Mouse (Mus musculus): ENCODE results near the gene Cela2a. TPM values are rescaled to one million over a fixed set of nuclear protein-coding genes. Genes with fewer than 3 reads are reported as not detected.

Cela2a gene
- polyA plus RNA-seq, 1 experiment from 2014 or later: not detected

DNA sequence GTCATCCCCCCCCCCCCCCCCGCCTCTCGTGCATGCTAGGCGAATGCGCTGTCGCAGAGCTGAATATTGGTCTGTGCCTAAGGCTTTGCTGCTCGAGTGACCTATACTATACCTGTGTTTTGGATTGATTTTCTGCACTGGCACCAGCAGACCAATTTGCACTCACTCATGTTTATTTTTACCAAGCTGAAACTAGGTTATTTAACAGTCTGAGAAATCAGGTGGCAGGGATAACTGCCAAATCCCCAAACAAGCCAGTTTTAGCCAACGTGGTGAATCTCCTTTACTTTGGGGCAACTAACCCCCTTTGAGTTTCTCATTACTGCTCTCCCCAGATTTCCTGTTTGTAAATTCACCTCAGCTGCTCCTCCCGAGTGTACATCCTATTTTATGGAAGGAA is 34.0 kb downstream of the Cela2a start:
- Histone ChIP-seq H3K27ac (ENCODE audit: low read depth, low read length) (no peak overlapping the region), H3K9me3 (replicated peaks; ENCODE audit: control insufficient read depth, low read length) (no peaks in the 10 kb centered on the region), H3K4me2 (no peak overlapping the region), H3K4me3 (ENCODE audit: low read depth, low read length) (no peak overlapping the region), H3K9ac (ENCODE audit: low read depth, low read length) (no peak overlapping the region), H3K36me3 (ENCODE audit: control insufficient read depth, insufficient read depth, low read length) (peaks cover 3% of the 10 kb centered on the region; the same call in 1 of the 2 replicates), H3K27me3 (ENCODE audit: control insufficient read depth, insufficient read depth, low read length) (no peaks in the 10 kb centered on the region), H3K4me1 (ENCODE audit: control insufficient read depth, insufficient read depth, low read length) (peaks cover 14% of the 10 kb centered on the region)
- no peak for ATAC-seq (replicated peaks; ENCODE audit: insufficient number of reproducible peaks, low FRiP score, low TSS enrichment)
- WGBS (ENCODE audit: insufficient replicate concordance): 86% methylated on average over 8 of the region's 8 CpGs

GRCm38 (mm10) chr4:141791486-141791885 is 34.5 kb downstream of the Cela2a start:
- WGBS (ENCODE audit: insufficient replicate concordance): 84% methylated on average over 7 of the region's 7 CpGs
- no peak overlapping the region for H3K27ac ChIP-seq (ENCODE audit: low read depth, low read length)
- no peaks in the 10 kb centered on the region for H3K9me3 ChIP-seq (replicated peaks; ENCODE audit: control insufficient read depth, low read length)
- H3K4me3 ChIP-seq (ENCODE audit: low read depth, low read length): no peak overlapping the region
- no peak overlapping the region for H3K4me2 ChIP-seq
- peaks cover 14% of the 10 kb centered on the region for H3K4me1 ChIP-seq (ENCODE audit: control insufficient read depth, insufficient read depth, low read length)
- no peak for ATAC-seq (replicated peaks; ENCODE audit: insufficient number of reproducible peaks, low FRiP score, low TSS enrichment)
- peaks cover under 1% of the 10 kb centered on the region for H3K36me3 ChIP-seq (ENCODE audit: control insufficient read depth, insufficient read depth, low read length)
- no peaks in the 10 kb centered on the region for H3K27me3 ChIP-seq (ENCODE audit: control insufficient read depth, insufficient read depth, low read length)
- no peak overlapping the region for H3K9ac ChIP-seq (ENCODE audit: low read depth, low read length)

GRCm38 (mm10) chr4:141790524-141790990 is 35.4 kb downstream of the Cela2a start, which contains the start of gene Dnajc16:
TSS of gene Dnajc16 (minus strand) at chr4:141790931.
- H3K36me3 ChIP-seq (ENCODE audit: control insufficient read depth, insufficient read depth, low read length): peaks cover under 1% of the 10 kb centered on the region
- 0% methylated on average over 42 of the region's 42 CpGs for WGBS (ENCODE audit: insufficient replicate concordance)
- peak; percentile 83 for ATAC-seq (replicated peaks; ENCODE audit: insufficient number of reproducible peaks, low FRiP score, low TSS enrichment)
- peak within 1 kb of the TSS; percentile 80 for H3K27ac ChIP-seq (ENCODE audit: low read depth, low read length)
- no peaks in the 10 kb centered on the region for H3K27me3 ChIP-seq (ENCODE audit: control insufficient read depth, insufficient read depth, low read length)
- H3K4me2 ChIP-seq: peak within 1 kb of the TSS; percentile 75
- peaks cover 14% of the 10 kb centered on the region for H3K4me1 ChIP-seq (ENCODE audit: control insufficient read depth, insufficient read depth, low read length)
- H3K9me3 ChIP-seq (replicated peaks; ENCODE audit: control insufficient read depth, low read length): no peaks in the 10 kb centered on the region
- peak within 1 kb of the TSS; percentile 96 for H3K9ac ChIP-seq (ENCODE audit: low read depth, low read length)
- H3K4me3 ChIP-seq (ENCODE audit: low read depth, low read length): peak within 1 kb of the TSS; percentile 96

- H3K4me1 ChIP-seq (ENCODE audit: control insufficient read depth, insufficient read depth, low read length): peaks cover 6% of the 10 kb centered on the region
- H3K9ac ChIP-seq (ENCODE audit: low read depth, low read length): peak overlapping the region; percentile 96
- peak overlapping the region; percentile 96 for H3K4me3 ChIP-seq (ENCODE audit: low read depth, low read length)
- H3K36me3 ChIP-seq (ENCODE audit: control insufficient read depth, insufficient read depth, low read length): peaks cover 5% of the 10 kb centered on the region
- ATAC-seq (replicated peaks; ENCODE audit: insufficient number of reproducible peaks, low FRiP score, low TSS enrichment): no peak
- no peaks in the 10 kb centered on the region for H3K27me3 ChIP-seq (ENCODE audit: control insufficient read depth, insufficient read depth, low read length)
- H3K9me3 ChIP-seq (replicated peaks; ENCODE audit: control insufficient read depth, low read length): no peaks in the 10 kb centered on the region
- H3K4me2 ChIP-seq: peak overlapping the region; percentile 75
- WGBS (ENCODE audit: insufficient replicate concordance): 33% methylated on average over 3 of the region's 3 CpGs
- H3K27ac ChIP-seq (ENCODE audit: low read depth, low read length): peak overlapping the region; percentile 80; the same call in 1 of the 2 replicates
Observed at GRCm38 (mm10) chr4:141789564-141790218, 36.3 kb downstream of the Cela2a start.

- WGBS (ENCODE audit: insufficient replicate concordance): 88% methylated on average over 7 of the region's 7 CpGs
- Histone ChIP-seq H3K4me2 (no peak overlapping the region), H3K27ac (ENCODE audit: low read depth, low read length) (no peak overlapping the region), H3K9ac (ENCODE audit: low read depth, low read length) (no peak overlapping the region), H3K27me3 (ENCODE audit: control insufficient read depth, insufficient read depth, low read length) (no peaks in the 10 kb centered on the region), H3K36me3 (ENCODE audit: control insufficient read depth, insufficient read depth, low read length) (peaks cover 14% of the 10 kb centered on the region), H3K4me3 (ENCODE audit: low read depth, low read length) (no peak overlapping the region), H3K4me1 (ENCODE audit: control insufficient read depth, insufficient read depth, low read length) (peaks cover 6% of the 10 kb centered on the region; the same call in 1 of the 2 replicates), H3K9me3 (replicated peaks; ENCODE audit: control insufficient read depth, low read length) (no peaks in the 10 kb centered on the region)
- no peak for ATAC-seq (replicated peaks; ENCODE audit: insufficient number of reproducible peaks, low FRiP score, low TSS enrichment)
Observed at GRCm38 (mm10) chr4:141787462-141787861, 38.5 kb downstream of the Cela2a start.

GRCm38 (mm10) chr4:141787046-141787445 is 38.9 kb downstream of the Cela2a start:
- Histone ChIP-seq H3K27me3 (ENCODE audit: control insufficient read depth, insufficient read depth, low read length) (no peaks in the 10 kb centered on the region), H3K4me3 (ENCODE audit: low read depth, low read length) (no peak overlapping the region), H3K27ac (ENCODE audit: low read depth, low read length) (no peak overlapping the region), H3K36me3 (ENCODE audit: control insufficient read depth, insufficient read depth, low read length) (peaks cover 17% of the 10 kb centered on the region), H3K9ac (ENCODE audit: low read depth, low read length) (no peak overlapping the region), H3K9me3 (replicated peaks; ENCODE audit: control insufficient read depth, low read length) (no peaks in the 10 kb centered on the region), H3K4me2 (no peak overlapping the region), H3K4me1 (ENCODE audit: control insufficient read depth, insufficient read depth, low read length) (peaks cover 6% of the 10 kb centered on the region; the same call in 1 of the 2 replicates)
- WGBS (ENCODE audit: insufficient replicate concordance): 85% methylated on average over 6 of the region's 6 CpGs
- no peak for ATAC-seq (replicated peaks; ENCODE audit: insufficient number of reproducible peaks, low FRiP score, low TSS enrichment)

DNA sequence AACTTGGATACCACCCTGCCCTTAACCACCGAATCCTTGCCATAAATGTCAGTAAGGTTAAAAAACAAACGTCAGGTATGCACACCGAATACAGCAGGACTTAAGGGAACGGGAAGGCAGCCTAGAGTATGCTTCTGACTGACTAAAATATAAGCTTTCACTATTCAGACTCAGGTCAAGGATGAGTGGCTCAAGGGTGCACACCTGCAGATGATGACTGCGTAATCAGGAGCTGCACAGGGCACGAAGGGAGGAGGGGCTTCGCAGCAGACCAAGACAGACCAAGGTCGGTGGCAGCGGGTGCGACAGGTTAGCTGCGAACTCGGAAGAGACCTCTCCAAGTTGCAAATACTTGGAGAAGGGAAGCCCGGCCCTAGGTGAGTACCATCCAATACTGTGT is 39.8 kb downstream of the Cela2a start:
- WGBS (ENCODE audit: insufficient replicate concordance): 87% methylated on average over 13 of the region's 13 CpGs
- no peak overlapping the region for H3K9ac ChIP-seq (ENCODE audit: low read depth, low read length)

GRCm38 (mm10) chr4:141784835-141785234 is 41.1 kb downstream of the Cela2a start:
- Histone ChIP-seq H3K4me3 (ENCODE audit: low read depth, low read length) (no peak overlapping the region), H3K27ac (ENCODE audit: low read depth, low read length) (no peak overlapping the region), H3K9me3 (replicated peaks; ENCODE audit: control insufficient read depth, low read length) (no peaks in the 10 kb centered on the region), H3K4me2 (no peak overlapping the region), H3K9ac (ENCODE audit: low read depth, low read length) (no peak overlapping the region), H3K27me3 (ENCODE audit: control insufficient read depth, insufficient read depth, low read length) (no peaks in the 10 kb centered on the region), H3K36me3 (ENCODE audit: control insufficient read depth, insufficient read depth, low read length) (peaks cover 17% of the 10 kb centered on the region), H3K4me1 (ENCODE audit: control insufficient read depth, insufficient read depth, low read length) (peaks cover 4% of the 10 kb centered on the region; the same call in 1 of the 2 replicates)
- WGBS (ENCODE audit: insufficient replicate concordance): 85% methylated on average over 5 of the region's 5 CpGs
- ATAC-seq (replicated peaks; ENCODE audit: insufficient number of reproducible peaks, low FRiP score, low TSS enrichment): no peak

More for the DNA sequence above, 39.8 kb downstream of the Cela2a start:
- H3K4me3 ChIP-seq (ENCODE audit: low read depth, low read length): no peak overlapping the region
- H3K4me2 ChIP-seq: no peak overlapping the region
- no peaks in the 10 kb centered on the region for H3K27me3 ChIP-seq (ENCODE audit: control insufficient read depth, insufficient read depth, low read length)
- ATAC-seq (replicated peaks; ENCODE audit: insufficient number of reproducible peaks, low FRiP score, low TSS enrichment): no peak
- H3K4me1 ChIP-seq (ENCODE audit: control insufficient read depth, insufficient read depth, low read length): peaks cover 6% of the 10 kb centered on the region; the same call in 1 of the 2 replicates
- H3K9me3 ChIP-seq (replicated peaks; ENCODE audit: control insufficient read depth, low read length): no peaks in the 10 kb centered on the region
- H3K27ac ChIP-seq (ENCODE audit: low read depth, low read length): no peak overlapping the region
- H3K36me3 ChIP-seq (ENCODE audit: control insufficient read depth, insufficient read depth, low read length): peaks cover 17% of the 10 kb centered on the region

Data from heart, embryonic 11.5 days (tissue).